Mouse (Mus musculus): ENCODE results near the gene Tpst2. TPM values are rescaled to one million over a fixed set of nuclear protein-coding genes. Genes with fewer than 3 reads are reported as not detected.
"Not testable (repeated sequence)": the region's sequence is repeated elsewhere in the genome, so short reads cannot be mapped to it uniquely, and the experiment has no call there.

Gene Tpst2
- total RNA-seq, 4 experiments from 2014 or later, result 143 to 211 (median 173) TPM

DNA sequence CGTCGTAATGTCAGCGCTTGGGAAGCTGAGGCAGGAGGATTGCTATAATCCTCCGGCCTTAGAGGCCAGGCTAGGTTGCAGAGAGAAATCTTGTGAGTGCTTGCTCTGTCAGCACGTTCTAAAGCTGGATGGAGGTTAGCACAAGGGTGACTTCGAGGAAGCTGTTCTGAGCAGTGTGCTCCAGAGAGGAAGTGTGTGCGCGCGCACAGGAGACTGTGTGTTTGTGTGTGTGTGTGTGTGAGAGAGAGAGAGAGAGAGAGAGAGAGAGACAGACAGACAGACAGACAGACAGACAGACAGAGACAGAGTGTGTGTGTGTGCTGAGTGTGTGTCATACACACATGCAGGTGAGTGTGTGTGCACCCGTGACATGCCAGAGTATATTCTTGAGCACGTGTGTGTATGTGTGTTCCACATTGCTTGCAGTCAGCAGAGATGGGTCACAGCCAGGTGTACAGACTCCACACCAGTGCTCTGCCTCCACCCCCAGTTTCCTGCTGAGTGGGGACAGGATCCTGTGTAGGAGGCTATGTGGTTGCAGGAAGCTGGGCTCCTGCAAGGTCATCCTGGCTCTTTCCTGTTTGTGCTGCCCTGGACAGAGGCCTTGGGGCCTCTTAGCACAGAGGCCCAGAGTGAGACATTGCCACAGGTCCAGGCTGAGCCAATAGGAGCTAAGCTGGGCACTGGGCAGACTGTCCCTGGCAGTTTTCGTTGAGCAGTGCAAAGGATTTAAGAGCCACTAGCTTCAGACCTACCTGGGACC, 21.9 kb downstream of the Tpst2 start:
- DNase-seq, result peak; percentile 87

DNA sequence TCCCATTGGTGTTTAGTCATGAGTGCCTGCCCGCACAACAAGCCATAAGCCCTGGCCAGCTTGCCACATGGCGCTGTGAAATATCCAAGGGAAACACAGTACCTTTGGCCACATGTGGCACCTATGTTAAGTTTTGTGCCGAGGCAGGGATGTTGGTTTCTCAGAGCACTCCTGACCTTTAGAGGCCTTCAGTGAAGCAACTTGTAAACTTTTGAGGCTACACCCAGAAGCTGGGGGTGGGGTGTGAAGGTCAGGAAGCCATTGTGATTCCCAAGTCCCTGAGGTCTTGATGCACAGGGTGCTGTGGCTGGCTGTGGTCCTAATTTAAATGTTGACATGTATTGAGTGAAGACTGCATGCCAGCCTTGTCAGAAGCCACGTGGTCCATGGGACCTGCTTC, 22.9 kb downstream of the Tpst2 start:
- no peak for DNase-seq

DNA sequence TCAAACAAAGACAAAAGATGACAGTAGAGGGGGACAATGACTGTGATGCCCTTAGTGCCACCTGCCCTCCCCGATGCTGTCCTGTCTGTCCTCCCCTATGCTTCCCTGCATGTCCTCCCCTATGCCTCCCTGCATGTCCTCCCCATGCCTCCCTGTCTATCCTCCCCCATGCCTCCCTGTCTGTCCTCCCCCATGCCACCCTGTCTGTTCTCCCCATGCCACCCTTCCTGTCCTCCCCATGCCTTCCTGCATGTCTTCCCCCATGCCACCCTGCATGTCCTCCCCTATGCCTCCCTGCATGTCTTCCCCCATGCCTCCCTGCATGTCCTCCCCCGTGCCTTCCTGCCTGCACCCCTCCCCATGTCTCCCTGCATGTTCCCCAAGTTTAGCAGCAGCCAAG, 23.6 kb downstream of the Tpst2 start:
- DNase-seq, result no peak

DNA sequence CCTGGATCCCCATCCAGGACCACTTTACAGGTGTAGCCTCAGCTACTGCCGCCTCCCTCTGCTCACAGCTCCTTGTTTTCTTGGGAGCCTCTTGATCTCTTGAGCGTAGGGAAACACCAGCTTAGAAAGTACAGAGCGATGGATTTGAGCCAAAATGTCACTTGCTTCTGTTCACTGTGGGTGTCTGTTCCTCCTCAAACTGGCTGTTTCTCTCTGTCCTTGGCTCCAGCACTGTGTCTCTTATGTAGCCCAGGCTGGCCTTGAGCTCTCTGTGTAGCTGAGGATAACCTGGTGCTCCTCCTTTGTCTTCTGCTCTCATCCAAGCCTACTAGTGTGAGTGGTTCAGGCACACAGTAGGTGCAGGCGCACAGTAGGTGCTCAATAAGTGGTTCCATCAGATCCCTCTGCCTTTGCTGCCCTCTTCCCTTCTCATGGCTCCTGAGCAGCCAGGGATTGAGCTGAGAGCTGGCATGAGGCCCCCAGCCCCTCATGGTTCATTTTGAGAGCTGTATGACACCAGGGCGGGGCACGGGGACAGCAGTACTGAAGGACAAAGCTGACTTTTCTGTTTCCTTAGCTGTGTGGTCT, 24.3 kb downstream of the Tpst2 start:
- no peak for DNase-seq

DNA sequence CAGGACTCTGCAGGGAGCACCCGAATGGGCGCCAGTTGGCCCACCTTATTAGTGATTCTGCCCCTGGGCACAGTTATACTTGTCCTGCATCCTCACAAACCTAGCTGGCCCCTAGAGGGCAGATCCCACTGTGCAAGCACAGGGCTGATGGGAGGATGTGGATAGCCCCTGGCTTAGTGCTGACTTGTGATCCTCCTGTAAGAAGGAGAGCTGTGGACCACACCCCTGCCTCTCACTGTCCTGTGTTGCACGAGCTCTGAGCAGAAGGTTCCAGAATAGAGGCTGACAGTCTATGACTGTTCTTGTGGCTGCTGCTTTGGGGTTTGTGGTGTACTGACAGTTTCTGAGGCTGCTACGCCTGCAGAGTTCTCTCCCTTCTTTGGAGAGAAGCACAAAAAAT, 25.2 kb downstream of the Tpst2 start:
- DNase-seq, result no peak

DNA sequence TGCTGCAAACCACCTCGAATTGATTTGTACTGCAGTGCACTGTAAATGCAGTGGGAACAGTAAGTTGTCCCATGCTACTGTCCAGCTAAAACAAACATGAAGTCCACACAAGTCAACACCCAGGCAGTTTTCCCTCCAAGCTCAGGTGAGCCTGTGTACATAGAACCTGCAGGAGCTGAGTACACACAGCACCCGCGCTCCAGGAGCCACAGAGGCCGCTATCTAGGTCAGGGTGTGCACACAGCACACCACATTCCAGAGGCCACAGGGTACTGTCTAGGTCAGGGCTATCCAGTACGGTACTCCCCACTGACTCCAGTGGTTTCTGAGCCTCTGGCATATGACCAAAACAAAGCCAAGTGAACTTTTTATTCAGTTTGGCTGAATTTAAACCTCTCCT, 25.8 kb downstream of the Tpst2 start:
- peak; percentile 70 for DNase-seq

DNA sequence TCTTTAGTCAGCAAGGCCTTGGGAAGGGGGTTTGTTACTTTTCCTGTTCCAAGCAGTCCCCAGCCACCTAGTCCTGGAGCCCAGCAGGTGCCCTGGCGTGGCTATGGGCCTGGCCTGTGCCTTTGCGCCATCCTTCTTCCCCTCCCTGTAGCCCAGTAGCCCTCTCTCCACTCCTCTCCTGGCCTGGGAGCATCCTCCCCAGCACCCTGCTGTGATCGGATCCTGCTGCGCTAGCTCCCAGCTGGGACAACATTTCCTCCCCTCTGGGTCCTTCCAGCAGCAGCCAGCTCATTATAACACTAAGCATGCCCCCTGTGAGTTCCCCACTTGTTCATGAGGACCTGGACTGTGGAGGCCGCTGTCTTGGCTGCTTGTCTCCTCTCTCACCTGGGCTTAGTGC, 29.4 kb downstream of the Tpst2 start:
- no peak for DNase-seq

DNA sequence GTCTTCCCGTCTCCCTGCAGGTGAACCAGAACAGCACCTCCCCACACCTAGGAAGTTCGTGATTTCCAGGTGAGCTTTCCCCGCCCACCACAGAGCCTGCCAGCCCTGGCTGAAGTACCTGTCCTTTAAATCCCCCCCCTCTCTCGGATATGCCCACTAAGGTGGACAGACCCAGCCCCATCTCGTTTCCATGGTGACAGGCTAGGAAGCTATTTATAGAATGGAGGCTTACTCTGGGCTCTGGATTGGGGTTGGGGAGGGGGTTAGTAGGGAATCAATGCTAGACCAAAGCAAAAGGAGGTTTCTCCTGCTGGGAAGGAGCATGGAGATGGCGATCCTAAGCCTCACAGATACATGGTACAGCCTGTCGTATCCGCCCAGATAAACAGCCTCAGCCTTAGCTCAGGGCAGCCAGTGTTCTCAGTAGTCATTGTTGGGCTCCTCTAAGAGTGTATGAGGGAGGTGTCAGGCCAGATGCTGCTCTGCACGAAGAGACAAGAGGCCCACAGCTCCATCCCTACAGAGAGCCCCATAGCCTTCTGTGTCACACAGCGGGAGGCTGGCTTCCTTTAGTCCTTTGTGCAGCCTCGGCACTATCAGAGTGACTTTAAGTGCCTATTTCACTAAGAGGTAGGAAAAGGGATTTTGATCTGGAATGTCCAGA, 36.9 kb downstream of the Tpst2 start:
- no peak for DNase-seq

DNA sequence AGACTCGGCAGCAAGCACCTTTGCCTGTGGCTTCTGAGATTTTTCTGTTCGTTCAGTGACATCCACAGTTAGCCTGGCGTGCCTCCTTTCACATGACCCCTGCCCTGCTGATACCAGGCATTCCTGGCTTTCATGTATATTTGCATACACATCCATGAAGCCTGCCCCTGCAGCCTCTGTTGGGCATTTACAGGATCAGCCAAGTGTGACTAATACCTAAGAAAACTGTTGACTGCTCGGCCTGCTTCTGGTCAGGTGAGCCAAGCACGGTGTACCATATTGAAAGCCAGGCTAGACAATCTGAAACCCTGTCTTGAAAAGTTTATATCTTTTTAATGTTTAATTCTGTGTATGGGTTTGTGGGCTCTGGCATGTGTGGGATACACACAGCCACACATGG, 40.0 kb downstream of the Tpst2 start:
- DNase-seq, result no peak

DNA sequence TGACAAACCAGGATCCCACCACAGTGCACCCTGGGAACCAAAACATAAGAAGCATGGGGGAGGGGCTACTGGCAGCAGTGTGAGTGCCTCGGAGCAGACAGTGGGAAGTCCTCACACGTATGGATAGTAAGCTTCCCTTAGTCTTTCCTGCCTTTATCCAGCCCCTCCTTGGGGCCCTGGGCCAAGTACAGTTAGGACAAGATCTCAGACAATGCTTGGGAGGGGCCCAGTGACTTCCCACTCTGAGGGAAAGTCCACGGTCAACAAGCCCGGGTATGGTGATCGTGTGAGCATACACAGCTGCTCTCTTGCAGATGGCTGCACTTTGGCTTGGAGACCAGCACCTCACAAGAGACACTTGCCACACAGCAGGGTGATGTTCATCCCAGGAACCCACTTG, 40.8 kb downstream of the Tpst2 start:
- no peak for DNase-seq

DNA sequence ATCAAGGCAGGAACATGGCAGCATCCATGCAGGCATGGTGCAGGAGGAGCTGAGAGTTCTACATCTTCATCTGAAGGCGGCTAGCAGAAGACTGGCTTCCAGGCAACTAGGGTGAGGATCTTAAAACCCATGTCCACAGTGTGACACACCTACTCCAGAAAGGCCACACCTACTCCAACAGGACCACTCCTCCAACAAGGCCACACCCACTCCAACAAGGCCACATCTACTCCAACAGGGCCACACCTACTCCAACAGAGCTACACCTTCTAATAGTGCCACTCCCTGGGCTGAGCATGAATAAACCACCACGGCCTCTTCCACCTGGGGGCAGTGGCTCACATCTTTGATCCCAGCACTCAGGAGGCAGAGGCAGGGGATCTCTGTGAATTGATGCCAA, 42.9 kb downstream of the Tpst2 start:
- not testable (repeated sequence) for DNase-seq

DNA sequence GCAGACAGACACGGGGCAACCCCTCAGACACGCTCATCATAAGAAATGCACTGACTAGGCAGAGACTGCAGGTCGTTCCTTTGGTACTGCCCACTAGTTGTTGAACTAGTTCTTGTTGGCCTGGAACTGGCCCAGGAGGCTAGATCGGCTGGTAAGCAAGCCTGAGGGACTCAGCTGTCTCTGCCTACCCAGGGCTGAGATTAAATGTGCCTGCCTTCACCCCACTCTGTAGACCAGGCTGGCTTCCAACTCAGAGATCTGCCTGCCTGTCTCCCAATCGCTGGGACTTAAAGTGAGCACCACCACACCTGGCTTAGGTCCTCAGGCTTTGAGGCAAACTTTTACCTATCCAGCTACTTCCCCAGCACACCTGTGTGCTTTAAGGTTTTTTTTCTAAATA, 43.9 kb downstream of the Tpst2 start:
- DNase-seq, result no peak

DNA sequence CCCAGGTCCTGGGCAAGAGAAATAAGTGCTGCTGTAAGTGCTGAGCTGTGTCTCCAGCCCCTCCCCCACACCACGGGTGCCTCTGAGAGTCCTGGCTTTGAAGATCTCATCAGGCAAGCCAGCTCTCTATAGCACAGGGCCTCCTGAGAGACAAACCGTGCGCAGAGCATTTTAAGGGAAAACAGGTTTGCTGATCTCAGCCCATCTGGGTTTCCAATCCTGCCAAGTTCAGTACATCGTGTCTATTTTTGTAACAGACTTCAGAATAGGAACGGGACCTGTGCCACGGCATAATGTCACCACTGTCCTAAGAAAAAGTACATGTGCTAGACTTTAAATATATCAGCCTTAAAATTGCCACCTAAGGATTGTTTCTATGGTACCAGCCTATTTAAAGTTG, 44.4 kb downstream of the Tpst2 start:
- no peak for DNase-seq

DNA sequence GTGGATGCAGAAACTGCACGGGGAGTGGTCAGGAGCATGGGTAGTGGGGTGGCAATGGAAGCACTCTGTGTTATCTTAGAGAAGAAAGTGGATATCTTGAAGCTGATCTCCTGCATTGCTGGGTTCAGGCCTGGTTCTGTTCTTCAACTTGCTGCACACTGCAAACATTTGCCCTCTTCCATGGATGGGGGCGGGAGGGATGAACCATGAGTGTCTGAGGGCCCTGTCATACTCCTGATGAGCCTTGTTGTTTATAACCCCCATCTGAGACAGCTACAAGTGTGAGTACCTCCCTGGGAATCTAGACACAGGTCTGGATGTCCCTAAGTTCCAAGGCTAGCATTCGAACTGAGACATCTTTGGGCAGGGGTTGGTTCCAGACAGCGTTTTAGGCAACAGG, 44.9 kb downstream of the Tpst2 start:
- no peak for DNase-seq

DNA sequence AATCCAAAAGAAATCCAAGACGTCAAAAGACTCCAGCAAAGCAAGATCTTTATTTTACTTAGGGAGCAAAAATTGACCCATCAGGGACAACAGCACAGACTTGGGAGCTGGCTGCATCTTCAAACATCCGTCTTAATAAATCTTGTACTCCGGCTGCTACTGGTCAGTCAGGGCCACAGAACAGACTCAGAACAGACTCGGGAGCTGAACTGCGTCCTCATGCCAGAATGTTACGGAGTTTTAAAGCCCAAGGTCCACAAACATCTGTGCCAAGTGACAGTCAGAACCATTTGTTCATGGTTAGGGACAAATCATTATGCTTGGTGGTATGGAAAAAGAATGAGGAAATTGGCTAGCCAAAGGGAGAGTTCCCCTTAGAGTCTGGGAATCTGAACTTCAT, 46.8 kb downstream of the Tpst2 start:
- DNase-seq, result peak; percentile 61

DNA sequence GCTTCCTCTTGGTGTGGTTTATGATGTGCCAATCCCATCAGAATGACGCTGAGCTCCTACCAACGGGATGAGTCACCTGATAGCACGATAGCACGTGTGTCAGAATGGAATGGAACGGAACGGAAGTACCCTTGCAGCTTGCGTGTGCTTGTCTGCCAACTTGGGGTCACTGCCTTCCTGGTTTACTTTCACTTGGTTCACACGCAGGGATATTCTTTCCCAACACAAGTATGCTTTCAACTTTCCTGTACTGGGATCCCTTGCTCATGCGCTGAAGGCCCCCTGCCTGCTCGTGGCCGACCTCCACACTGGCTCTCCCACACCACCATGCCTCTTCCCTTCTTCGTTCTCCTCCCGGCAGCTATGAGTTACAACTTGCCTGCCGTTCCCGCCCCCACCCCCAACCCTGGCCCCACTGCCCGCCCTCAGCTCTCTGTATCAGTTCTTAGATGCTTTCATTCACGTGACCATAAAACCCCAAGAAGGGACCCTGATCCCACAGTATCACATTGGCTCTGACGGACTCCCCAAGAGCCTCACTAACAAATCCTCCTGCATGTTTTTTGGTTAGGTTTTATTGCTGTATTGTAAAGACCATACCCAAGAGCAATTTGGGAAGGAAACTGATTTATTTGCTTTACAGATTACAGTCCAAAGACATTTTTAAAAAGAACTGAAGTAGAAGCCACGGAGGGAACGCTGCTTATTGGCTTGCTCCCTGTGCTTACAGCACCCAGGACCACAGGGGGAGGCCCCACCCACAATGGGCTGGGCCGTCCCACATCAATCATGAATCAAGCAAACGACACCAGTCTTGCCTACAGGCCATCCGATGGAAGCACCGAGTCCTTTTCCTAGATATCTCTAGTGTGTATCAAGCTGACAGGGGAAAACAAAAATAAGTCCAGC, 48.4 kb downstream of the Tpst2 start:
- peak; percentile 74 for DNase-seq

DNA sequence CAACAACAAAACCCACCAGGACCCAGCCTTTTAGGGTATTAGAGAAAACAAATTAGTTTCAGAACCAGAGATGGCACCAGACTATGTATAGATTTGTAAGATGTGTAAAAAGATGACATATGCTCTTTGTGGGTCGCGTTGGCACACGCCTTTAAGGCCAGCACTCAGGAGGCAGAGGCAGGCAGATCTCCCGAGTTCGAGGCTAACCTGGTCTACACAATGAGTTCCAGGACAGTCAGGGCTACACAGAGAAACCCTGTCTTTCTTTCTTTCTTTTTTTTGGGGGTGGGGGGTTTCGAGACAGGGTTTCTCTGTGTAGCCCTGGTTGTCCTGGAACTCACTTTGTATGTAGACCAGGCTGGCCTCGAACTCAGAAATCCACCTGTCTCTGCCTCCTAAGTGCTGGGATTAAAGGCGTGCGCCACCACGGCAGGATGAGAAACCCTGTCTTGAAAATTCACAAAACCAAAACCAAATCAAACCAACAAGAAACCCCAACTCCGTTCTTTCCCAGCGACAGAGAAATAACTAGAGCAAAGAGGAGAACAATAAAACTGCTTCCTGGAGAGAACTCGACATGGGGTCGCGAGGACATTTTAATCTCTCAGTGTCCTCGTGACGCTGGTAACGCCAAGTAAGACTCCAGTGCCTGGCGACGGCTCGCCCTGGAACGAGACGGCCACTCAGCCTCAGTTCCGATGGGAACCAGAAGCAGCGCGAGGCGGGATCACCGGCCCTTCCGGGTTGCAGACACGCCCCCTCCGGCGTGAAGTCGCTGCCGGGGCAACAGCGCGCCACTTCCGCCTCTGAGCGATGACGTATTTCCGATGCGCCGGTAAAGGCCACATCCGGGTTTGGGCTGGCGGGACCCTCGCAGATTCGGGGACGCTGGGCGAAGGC, 49.3 kb downstream of the Tpst2 start, which contains the start of gene Tfip11:
Gene Tfip11 (plus strand): TSS at position 813 of the 900 bp plus-strand sequence.
- peak; percentile 94 for DNase-seq

DNA sequence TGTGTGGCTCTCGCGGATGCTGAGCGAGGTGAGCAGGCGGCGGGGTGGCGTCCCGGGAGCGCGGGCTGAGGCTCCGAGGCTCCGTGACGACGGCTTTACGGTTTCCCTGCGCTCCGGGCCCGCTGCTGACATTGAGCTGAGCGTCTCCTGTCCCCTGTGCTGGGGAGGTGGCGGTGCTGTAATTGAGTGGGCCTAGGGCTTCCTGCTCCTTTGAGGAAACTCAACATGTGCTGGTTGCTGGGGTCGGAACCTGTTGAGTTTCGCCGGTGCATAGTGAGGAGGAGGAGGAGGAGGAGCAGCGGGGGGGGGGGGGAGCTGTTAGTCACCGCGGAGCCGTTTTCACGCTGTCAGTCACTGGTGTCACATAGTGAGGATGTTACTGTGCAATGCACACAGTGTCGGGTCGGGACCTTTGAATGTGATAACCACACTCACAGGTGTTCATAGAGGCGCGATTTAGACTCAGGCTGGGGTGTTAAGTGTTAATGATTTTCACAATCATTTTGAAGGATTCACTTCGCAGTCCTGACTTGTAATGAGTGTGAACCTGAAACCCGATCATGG, 50.0 kb downstream of the Tpst2 start:
- no peak for DNase-seq

DNA sequence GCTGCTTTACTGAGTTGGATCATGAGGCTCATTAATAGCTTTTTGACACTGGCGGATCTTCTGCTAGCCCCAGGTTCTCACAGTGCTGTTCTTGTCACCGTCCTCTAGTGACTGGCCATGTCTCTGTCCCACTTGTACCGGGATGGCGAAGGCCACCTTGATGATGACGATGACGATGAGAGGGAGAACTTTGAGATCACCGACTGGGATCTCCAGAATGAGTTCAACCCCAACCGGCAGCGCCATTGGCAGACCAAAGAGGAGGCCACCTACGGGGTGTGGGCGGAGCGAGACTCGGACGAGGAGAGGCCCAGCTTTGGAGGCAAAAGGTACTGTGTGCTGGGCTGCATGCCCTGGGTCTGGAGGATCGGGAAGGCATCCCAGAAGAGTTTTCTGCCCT, 51.4 kb downstream of the Tpst2 start:
- DNase-seq, result no peak

DNA sequence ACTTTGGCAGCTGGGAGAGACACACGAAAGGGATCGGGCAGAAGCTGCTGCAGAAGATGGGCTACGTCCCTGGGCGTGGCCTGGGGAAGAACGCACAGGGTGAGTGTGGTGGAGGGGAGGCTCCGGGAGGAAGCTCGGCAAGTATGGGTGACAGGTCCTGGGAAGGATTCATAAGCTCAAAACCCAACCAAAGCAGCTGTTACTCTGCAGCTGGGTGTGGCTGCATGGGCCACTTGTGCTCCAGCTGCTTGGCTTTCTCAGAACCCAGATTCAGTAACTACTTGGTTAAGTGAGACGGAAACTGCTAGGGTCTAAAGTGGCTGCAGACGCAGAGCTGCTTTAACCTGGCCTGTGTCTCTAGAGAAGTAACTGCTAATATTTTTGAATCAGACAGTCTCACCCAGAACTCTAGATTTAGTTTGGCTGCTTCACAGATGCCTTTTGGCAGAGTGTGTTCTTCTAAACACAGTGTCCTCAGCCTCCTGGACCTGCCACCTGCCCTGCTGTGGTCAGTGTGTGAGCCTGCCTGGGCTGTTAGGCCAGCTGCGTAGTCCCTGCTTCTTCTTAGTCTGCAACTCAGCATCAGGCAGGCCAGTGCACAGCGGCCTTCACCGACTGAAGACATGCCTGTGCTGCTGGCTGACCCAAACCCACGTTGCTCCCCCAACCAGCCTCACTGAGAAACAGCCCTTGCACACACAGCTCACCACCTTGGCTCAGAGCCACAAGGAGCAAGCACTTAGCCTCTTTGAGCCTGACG, 53.5 kb downstream of the Tpst2 start:
- DNase-seq, result no peak

DNA sequence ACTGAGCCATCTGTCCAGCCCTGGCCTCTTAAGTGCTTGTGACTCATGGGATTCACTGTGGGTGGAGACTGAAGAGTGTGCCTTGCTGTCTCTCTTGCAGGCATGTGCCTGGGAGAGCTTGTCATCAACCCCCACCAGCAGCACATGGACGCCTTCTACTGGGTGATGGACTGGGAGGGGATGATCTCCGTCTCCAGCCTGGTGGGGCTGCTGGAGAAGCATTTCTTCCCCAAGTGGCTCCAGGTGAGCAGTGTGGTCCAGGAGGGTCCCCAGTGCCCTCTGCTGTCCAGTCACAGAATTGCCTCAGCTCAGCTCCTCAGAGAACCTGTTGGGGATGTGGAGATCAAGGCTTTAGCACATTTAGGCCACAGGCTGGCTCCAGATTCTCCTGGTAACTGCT, 59.0 kb downstream of the Tpst2 start:
- no peak for DNase-seq
